Mouse (Mus musculus) heart, adult 18-20 months (tissue): ENCODE results near the gene Nxf7. TPM values are rescaled to one million over a fixed set of nuclear protein-coding genes. Genes with fewer than 3 reads are reported as not detected.
"Not testable (repeated sequence)": the region's sequence is repeated elsewhere in the genome, so short reads cannot be mapped to it uniquely, and the experiment has no call there.

Source experiments
- DNase-seq, 2 experiments: peaks; one replicate each; pipeline ENCODE4 v3.0.0; 2021 to 2022; ENCODE audit warnings: mixed read lengths in 1 of 2
- long read RNA-seq, 2 experiments: library from polyadenylated mRNA; stranded (forward); transcript quantifications; one replicate each; pipeline ENCODE4 v2.0.0; 2021
- total RNA-seq, 2 experiments: library from RNA; stranded (reverse); gene quantifications; 2 replicates each; pipeline ENCODE4 v1.2.3; 2021

The Nxf7 gene
- total RNA-seq = not detected
- long read RNA-seq, experiment 1 = 0 reads
- long read RNA-seq, experiment 2 = 0 reads

DNA sequence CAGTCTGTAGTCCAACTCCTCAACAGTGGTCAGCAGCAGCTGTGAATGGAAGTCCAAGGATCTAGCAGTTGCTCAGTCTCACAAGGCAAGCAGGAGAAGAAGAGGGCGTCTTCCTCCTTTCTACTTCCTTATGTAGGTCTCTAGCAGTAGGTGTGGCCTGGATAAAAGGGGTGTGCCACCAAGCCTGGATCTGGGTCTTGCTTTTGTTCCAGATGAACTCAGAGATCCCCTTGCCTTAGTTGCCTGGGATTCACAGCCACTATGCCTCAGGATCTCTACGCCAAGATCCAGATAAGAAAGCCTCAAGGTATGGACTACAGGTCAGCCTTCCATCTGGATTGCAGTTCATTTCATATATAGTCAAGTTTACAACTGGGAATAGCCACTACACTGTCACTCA lies at the start of gene Nxf7:
TSS of gene Nxf7 (minus strand) at position 101 of the 400 bp plus-strand sequence.
- no peak for DNase-seq

DNA sequence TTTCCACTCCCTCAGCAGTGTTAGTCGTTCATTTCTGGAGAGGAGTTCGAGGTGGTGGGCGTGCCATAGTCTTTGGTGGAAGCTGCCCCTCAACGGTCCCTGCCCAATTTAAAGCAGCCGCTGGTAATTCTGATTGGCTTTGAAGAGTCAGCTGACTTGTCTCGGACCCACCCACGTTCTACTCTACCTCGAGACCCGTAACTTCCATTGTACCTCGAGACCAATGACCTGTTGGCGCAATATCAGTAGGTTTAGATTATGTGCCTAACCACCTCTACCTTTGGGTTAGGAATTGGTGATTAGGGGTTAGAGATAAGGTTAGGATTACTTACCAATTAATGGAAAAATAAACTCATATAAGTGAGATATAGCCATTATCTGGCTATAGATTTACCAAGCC lies 29.0 kb upstream of the Nxf7 start, which contains the start of gene Prame:
TSS of gene Prame (minus strand) at position 101 of the 400 bp plus-strand sequence.
- no peak for DNase-seq

DNA sequence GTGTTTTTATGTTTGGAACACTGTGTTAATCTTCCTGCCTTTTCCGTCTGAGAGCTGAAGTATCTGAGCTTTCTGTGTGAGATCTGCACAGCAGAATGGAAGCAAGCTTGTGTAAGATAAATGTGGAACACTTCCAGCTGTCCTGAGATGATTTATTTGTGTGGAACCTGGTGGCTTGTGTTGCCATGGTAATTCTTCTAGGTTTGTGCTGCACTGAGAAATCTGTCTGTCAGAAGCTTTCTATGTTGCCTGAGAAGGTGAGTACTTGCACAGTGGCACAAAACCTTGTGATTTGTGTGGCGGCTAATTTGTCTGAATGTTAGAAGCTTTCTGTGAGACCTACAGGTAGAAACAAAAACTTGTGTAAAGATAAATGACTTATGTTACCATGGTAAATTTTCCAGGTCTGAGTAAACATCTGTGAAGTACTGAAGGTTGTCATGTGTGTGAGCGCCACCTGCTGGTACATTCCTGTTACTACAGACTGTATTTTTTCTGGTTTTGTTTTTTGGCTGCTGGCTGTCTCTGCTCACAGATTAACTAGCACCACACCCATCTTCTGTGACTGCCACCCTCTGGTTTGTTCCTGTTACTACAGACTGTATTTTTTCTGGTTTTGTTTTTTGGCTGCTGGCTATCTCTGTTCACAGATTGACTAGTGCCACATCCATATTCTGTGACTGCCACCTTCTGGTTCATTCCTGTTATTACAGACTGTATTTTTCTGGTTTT lies 2.9 kb upstream of the Nxf7 start:
- DNase-seq = peak; percentile 10 to 34

DNA sequence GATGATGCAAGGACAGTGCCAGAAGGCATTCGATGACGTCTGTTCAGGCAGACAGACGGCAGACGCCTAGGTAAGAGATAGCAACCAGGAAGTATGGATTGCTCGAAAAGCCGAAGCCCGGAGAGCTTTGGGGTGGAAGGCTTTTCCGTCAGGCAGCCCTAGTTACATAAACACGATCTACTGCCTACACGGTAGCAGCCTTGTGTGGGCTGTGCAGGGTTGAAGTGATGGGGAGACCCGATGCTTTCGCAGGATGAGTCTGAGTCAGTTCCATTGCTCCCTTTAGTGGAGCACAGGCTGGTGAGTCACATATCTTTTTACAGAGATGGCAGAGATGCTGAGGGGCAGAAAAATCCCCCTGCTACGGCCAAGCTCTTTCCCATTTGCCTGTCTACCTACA lies 481 bp downstream of the Nxf7 start:
- no peak for DNase-seq

DNA sequence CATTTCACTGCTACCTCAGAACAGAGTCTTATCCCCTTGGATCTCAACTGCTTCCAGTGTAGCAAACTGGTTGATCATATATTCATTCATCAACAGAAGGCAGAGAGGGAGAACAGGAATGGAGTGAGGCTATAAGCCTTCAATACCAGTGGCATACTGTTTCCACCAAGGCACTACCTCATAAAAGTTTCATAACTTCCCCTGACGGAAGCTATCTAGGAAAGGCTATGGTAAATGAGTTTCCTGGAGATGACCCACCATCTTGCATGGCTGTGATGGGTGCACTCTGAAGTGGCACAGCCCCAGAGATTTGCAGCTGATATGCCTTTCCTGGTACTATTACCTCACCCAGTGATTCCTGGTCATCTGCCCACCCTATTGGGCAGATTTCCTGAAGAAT lies 22.2 kb downstream of the Nxf7 start:
- DNase-seq = no peak

DNA sequence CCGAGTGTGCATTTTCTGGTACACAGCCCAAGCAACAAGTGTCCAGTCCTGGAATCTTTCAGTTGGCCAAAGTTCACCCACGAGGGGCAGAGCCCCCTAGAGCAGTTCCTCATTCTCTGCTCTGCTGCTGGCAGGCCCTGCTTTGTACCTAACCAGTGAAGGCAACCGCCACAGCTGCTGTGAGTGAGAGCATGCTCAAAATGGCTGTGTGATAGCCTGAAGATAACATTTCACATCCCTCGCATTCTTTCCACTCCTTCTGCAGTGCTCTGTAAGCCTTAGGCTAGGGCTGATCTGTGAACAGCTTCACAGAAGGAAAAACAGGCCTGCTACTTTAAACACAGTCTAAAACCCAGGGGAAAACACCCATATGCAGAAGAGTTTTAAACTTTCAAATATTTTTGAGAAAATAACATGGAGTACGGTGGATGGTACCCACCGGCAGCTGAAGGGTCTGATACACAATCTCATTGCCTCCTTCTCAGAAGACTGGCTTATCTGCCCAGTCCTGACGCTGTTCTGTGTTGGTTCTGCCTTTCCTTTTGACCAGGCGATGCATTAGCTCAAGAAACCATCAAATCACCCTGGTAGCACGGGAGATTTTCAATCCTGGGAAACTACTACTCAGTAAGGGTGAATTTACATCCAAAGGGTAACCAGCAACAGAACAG lies 23.5 kb downstream of the Nxf7 start:
- DNase-seq = not testable (repeated sequence)

DNA sequence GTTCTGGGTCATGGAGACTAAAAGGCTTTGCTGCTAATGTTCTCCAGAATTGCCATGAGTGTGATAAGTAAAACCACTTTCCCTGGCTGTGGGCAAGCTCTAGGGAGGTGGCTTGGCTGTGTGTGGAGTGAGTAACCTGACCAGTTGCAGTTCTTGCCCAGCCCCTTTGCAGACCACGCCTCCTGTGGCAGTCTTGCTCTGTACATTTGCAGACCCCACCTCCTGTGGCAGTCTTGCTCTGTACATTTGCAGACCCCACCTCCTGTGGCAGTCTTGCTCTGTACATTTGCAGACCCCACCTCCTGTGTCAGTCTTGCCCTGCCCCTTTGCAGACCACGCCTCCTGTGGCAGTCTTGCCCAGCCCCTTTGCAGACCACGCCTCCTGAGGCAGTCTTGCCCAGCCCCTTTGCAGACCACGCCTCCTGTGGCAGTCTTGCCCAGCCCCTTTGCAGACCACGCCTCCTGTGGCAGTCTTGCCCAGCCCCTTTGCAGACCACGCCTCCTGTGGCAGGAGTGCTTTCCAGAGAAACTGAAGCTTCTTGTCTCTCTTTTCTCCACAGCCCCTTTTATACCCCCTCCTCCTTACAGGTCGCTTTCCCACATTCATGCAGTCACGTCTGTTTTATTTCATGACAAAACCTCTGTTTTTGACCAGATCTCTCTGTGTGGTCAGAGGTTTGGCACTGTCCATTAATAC lies 24.2 kb downstream of the Nxf7 start:
- DNase-seq = not testable (repeated sequence)

DNA sequence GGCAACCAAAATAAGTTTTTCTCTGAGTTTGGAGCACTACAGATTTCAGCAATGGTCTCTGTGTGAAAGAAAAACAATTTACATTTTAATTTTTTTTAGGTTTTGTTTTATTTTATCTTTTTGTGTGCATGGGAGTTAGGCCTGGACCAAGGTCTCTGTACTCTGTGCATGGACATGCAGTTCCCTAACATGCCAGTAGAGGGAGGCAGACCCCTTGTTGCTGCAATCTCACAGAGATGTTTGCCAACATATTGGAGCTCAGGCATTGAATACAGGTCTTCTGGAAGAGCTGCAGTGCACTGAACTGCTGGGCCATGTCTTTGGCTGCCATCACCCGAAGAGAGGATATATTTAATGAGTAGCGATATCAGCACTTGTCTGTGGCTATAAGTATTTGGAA lies 29.1 kb downstream of the Nxf7 start:
- peak; percentile 53 to 58 for DNase-seq

DNA sequence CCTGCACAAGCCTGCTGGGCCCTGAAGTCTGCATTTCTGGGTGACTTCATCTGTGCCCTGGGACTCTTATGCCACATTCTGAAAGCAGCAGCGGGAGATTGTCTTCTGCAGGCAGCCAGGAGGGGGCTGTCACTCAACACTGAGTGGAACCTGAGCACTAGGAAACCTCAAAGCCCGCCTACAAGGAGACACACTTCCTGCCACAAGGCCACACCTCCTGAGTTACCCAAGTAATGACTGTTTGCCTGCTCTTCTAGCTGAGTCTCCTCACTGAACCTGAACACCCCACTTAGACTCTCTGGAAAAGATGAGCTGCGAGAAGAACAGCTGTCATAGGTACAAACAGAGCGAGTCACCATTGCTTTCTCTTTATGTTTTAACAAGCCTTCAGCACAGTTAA lies 33.6 kb downstream of the Nxf7 start:
- DNase-seq = not testable (repeated sequence)

DNA sequence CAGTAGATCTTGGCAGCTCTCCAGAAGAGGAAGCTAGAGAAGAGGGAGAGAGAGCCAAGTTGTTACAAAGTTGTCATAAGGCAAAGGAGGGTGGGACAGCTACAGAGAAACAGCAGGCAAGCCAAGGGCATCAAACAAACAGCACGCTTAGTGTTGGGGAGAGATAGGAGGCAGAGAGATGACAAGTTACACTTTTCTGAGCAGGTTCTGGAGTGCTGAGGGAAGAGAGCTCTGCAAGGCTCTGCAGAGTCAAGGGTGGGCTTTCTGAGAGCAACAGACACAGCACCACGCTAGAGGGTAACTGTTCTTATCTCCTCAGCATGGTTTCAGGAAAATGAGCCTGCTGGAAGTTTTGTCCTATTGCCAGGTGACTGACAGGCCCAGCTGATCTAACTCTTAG lies 35.7 kb downstream of the Nxf7 start:
- DNase-seq = no peak

DNA sequence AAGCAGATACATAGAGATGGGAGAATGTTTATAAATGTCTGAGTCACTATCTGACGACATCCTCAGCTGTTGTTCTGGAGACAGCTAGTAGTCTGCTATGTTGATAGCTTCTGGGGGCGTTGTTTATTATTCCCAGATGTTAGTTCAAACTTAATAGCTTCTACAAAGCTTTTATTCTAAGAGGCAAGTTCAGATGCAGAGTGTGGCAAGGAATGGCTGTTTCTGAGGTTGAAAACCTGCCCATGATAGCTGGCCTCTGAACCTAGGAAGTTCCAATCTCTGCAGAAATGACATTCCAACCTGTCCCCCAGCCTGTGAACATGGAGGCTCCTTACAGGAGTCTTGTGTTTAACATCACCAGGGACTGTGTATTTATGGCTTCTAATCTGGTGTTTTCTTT lies 36.9 kb downstream of the Nxf7 start:
- DNase-seq = not testable (repeated sequence)

DNA sequence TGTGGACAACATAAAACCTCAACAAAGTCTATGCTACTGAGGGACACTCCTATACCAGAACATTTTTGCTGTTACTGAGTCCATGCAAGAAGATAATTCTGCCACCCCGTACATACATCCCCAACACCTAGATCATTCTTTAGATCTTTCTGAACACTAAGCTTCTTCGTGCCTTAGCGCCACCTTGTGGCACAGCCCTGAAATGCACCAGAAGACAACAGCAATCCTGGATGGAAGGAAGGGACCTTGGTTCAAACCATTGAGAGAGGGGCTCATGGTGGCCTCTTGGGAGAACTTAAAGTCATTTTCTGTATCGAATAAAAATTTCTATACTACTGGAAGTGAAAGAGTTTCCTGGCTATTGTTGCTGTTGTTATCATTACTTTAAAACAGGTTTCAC lies 37.6 kb downstream of the Nxf7 start:
- DNase-seq = peak in 1 of 2 experiments; percentile 57

DNA sequence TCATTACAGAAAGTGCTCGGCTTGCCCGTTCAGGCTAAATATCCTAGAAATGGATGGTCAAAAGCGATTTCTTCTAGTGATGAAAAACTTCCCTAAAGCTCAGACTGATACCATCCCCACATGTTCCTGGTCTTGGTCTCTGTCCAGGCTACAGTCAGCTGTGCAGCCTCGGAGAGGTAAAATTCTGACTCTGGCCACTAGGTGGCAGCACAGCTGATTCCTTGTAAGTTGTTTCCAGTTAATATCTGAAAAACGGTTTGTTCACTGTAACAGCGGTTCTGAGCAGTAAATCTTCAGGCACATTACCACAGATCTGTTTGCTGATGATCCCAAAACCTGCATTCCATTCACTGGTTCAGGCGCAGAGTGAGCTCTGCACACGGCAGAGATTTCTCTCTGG lies 38.9 kb downstream of the Nxf7 start:
- DNase-seq = peak in 1 of 2 experiments; percentile 33

Other genes with a start within 250 kb of the Nxf7 start
- gene Gm5128, start 225.5 kb downstream of the Nxf7 start, total RNA-seq = not detected
- gene Gm7903, start 164.9 kb downstream of the Nxf7 start, total RNA-seq = not detected
- gene AV320801, start 104.2 kb downstream of the Nxf7 start, total RNA-seq = not detected
- not detected for gene Prame, start 28.9 kb upstream of the Nxf7 start, total RNA-seq
- gene Tcp11x2, start 95.0 kb upstream of the Nxf7 start, total RNA-seq = not detected
- gene Tmsb15a, start 126.5 kb upstream of the Nxf7 start, total RNA-seq = not detected
- 1 to 10 TPM; 5.3 to 5.7 TPM for gene Armcx5, start 144.0 kb upstream of the Nxf7 start, total RNA-seq
- gene Gprasp1, start 144.0 kb upstream of the Nxf7 start, total RNA-seq = 10 to 100 TPM; 19.7 to 25.1 TPM
- gene Bhlhb9, start 198.8 kb upstream of the Nxf7 start, total RNA-seq = 10 to 100 TPM in 1 of 2 experiments, 1 to 10 TPM in 1; 8.5 to 15.3 TPM
- gene Gprasp2, start 240.3 kb upstream of the Nxf7 start, total RNA-seq = 1 to 10 TPM; 2.2 to 4.5 TPM